Mouse (Mus musculus): ENCODE measurements around the gene Clk2.

DNA sequence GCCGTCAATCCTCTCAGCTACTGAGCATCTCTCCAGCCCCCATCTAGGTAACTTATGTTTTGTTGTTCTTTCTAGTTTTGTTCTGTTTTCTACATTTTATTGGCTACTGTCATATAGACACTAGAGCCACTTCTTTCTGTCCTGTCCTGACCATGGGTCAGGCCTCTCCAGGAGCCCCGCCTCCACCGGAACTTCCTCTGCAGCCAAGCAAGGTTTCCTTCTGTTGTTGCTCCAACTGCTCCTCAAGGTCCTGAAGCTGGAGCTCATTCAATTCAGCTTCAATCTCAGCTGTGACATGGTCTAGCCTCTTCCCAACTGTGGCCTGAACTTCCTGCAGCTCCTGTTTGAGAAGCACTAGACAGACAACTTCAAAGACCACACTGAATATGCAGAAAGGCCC is 34.7 kb upstream of the Clk2 start:
- TF ChIP-seq CTCF (IDR thresholded peaks at IDR 0.05): no peak
- TF ChIP-seq POLR2A (IDR thresholded peaks at IDR 0.05; ENCODE audit: insufficient read depth, low read depth, low read length): no peak
